Mouse (Mus musculus) T-helper 1 cell (primary cell): ENCODE results near the gene Mall.

ENCODE experiments used
- in situ Hi-C: fragments of 300-600 bp; cut with MboI, MseI; formaldehyde crosslinking; loops from one replicate; pipeline ENCODE4 v1.15.1; 2025; ENCODE audit warnings: high pct_unique_total_duplicates

The Mall gene

DNA sequence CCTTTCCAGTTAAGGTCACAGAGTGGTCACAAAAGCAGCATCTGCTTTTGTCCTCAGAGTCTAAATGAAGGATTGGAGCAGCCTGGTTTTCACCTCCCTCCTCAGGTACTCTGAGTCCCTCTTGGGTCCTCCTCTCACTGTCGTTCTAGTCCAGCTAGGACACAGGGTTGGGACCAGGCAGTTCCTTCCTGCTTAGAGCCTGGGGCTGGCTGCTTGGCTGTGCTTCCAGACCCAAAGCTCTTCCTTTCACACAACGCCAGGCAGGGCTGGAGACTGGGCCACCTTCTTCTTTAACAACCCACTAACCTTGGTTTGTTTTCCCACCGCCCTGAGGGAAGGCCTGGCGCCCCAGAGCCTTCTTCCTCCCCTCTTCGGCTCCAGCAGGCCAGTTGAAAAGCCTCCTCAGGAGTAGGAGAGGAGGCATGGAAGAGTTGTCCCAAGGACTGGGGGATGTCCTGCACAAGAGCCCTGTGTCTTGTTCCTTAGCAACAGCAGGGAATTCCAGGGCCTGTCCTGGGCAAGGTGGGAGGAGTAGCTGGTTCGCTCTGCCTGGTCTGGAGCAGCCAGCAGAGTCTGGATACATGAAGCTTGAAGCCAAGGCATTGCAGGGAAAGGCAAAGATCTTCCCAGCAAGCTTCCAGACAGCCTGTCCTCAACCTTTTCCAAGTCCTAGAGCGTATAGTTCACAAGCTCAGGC, 717 bp upstream of the Mall start:
- in situ Hi-C loops, result no loop called here

DNA sequence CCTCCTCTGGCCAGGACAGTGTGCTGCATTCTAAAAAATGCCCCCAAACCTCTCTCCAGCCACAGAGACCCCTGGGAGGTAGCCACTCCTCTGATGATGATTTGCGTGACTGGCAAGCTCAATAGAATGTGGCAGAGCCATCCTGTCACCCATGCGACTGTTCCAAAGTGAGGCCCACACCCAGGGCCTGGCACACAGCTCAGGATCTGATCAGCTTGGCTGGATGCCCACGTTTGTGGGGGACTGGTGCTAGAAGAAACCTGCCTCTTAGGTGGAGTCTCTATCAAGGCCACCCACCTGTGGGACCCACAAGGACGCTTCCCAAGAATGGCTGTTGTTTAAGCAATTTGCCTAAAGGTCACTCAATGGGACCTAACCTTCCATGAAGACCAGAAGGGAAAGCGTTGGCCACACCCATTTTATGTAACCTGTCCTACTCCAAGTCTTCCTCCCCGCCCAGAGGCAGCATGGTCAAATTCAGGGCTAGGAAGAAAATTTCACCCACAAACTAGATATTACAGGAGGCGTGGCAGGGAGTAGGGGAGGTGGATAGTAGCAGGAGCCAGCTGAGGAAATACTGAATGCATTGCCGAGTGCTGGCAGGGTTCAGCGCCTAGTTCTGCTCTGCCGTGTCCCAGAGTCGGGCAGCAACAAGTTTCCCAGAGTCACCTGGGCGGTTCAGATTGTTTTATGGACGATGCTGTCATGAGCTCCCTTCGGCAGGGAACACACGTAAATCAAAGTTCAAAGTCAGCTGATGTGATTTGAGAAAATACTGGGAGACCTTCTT, 876 bp downstream of the Mall start:
- in situ Hi-C loops, result no loop called here

DNA sequence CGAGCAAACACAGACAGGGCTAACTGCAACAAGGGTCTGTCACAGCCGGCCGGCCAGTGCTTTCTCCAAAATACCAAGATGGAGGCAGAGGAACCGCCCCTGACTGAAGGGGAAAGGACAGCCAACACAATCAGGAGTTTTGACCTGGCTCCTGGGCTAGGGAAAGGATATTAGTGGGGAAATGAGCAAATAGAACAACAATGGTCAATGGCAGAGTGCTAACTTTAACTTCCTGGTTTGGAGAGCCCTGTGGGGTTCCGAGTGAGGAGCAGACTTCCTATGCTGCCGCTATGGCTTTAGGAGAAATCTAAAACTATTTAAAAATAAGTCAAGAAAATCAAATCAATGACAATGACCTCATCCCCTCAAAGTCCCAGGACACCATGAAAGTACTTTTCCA, 1.6 kb downstream of the Mall start:
- in situ Hi-C loops, result no loop called here

DNA sequence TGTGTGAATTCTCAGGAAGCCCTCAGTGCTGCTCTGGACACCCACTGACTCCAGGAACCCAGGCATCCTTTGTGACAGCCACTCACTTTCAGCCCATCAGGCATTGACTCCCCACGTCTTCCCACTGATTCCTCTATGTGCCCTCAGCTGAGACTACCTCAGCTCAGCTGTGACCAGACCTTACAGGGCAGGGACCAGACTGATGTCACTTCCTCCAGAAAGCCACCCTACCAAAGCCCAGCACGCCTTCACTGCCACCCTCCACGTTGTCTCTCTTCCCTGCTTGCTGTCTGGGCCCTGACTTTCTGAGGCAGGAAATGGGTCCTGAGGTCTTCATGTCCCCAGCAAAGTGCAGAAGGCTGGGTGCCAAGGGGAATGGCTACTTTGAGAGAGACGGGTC, 6.5 kb downstream of the Mall start:
- in situ Hi-C loops, result no loop called here

DNA sequence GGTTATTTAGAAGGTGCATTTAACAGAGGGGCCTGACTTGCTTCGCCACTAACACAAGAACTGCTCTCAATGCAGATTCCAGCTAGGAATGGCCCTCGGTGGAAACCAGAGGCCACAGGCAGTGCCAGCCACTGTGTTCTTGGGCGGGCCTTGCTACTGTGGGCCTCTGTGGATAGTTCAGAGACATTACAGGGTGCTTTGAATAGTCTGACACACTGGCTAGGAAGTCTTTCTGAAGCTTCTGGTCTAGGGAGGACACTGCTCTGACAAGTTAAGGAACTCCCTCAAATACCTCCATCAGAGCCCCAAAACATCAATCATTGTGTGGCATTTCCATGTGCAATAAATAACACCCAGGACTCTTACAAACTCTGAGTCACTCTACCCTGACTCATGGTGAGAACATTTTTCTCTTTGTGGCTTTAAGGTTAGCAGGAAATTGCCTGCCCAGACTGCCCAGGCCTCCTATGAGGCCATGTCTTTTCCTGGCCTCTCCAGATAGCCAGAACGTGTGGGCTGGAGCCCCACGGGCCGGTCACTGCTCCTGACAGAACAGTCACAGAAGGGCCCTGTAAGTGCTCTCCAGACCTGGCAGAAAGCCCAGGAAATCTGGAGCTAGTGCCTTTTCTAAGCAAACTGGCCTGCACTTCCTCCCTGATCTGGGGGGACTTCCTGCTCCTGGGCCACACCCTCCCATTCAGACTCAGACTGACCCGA, 7.4 kb downstream of the Mall start:
- in situ Hi-C loops, result no loop called here

DNA sequence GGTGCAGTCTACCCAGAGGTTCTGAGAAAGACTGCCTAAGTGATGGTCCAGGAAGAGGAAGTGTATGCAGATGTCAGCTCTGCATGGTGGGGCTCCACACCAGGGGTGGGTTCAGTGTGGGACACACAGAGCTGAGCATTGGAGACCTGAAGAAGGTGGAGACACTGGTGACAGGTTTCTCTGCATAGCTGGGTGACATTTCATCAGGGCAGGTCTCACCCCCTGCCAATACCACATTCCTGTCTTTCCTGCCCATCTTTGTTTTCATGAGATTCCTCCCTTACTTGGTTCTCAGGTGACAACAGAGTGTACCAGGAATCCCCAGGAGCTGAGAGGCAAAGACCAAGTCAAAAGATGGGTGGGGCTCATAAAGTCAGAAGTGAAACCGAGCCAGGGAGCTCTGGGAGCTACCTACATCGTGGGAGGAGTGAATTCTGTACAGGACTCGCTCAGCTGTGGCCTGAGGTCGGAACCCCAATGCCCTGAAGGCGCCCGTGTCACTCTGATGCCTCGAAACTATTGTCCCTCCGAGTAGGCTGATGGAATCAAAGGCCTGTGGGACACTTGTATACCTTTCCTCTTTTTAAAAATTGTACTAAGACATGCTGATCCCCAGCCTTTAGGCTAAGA, 10.8 kb downstream of the Mall start:
- in situ Hi-C loops, result no loop called here

DNA sequence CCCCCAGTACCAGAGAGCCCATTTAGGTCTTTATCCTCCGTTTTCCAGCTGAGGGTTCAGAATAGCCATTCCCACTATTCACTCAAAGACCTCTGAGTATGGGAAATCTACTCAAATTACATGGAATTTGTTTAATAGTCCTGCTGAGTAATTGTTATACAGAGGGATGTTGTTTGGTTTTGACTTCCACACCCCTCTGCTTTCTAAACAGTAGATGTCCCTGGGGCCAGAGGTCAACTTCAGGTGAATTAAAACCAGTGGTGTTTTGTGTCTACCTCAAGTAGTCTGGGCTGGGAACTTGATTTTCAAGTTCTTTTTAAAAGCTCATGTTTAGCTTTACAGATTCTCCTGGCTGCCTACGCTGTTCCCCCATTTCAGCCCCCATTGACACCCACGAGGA, 15.0 kb downstream of the Mall start:
- in situ Hi-C loops, result no loop called here

DNA sequence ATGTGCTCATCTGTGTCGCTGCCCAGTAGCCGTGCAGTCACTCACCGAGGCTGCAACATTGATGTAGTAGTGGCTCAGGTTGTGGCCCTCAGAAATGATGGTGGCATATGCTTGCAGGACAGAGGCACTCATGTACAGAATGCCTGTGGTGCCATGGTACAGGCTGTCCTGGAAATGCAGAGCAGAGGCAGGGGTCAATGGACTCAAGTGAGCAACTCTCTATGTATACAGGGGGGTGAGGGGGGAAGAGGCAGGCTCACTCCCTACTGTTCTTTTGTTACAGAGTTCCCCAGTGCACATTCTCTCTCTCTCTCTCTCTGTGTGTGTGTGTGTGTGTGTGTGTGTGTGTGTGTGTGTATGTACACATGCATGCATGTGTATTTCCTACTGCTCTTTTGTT, 20.9 kb downstream of the Mall start:
- in situ Hi-C loops, result no loop called here

DNA sequence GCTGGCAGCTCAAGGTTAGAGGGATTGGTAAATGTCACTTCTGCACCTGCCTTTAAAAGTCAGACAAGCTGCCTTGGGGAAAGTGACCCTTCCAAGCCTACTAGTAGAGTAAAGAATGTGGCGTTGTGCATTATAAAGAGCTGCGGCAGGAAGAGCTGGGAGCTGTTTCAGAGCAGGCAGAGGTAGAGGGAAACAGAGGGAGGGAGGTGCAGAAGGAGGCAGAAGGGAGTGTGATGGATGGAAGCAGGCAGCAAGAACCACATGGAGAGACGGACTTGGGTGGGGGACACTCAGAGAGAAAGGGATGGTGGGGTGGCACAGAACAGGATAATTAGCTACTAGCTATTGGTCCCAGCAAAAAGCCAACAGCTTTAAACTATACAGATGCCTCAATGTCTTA, 21.7 kb downstream of the Mall start:
- in situ Hi-C loops, result no loop called here

DNA sequence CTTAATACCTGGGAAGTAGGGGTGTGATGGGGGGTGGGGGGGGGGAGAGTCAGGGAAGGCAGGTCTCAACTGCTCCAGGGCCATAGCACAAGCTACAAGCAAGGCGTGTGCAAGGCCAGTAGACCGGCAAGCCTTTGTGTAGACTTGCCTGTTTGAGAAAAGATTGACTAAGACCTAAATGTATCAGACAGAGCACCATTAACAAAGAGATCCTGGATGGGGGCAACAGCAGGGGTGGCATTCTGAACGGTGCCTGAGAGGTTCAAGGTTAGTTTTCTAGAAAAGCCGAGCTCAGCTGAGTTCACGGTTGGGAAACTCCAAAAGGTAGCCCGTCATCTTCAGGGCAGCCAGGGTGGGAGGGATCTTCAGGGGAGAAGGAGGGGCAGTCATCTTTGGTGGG, 24.5 kb downstream of the Mall start:
- in situ Hi-C loops, result no loop called here

DNA sequence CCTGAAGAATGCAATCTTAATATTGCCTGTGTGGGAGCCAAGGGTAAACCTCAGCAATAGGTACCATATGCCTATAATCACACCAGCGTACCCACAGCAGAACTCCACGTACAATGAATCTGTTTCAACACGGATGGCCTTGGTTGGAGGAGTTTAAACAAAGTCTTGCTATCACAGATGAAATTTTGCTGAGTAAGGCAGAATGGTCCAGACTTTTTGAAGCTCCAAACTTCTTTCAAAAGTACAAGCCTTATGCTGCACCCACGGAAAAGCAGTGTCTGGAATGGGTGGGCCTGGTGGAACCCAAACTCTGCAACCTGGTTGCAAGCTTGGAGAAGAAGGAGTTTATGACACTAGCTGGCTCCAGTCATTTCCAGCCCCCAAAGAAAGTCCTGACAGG, 40.5 kb downstream of the Mall start:
- in situ Hi-C loops, result no loop called here

DNA sequence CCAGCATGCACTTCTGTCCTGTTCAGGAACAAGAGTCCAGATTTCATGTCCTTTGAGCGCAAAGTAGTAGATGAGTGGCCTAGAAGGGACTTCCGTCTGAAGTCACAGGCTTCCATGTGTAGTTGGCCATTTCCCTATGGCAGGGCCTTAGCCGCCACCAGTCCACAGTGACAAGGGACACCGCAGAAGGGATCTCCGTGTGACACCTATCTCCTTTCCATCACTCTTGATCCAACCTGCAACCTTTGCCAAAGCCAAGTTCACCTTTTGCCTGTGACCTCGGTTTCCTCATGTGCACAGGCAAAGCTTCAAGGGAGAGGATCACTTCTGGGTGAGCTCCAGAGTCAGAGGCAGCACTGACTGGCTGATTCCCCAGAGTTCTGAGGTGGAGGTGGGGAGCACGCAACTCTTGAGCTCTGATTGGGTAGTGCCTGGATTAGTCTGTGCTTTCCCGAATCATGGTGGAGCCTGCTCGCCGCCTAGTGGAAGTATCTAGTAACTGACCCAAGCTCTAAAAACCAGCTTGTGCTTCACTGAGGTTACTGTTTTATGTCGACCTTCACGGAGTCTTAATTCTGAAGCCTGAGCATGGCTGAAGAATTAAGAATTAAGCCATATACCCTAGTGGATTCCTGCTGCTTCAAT, 45.9 kb downstream of the Mall start:
- in situ Hi-C loops, result no loop called here

DNA sequence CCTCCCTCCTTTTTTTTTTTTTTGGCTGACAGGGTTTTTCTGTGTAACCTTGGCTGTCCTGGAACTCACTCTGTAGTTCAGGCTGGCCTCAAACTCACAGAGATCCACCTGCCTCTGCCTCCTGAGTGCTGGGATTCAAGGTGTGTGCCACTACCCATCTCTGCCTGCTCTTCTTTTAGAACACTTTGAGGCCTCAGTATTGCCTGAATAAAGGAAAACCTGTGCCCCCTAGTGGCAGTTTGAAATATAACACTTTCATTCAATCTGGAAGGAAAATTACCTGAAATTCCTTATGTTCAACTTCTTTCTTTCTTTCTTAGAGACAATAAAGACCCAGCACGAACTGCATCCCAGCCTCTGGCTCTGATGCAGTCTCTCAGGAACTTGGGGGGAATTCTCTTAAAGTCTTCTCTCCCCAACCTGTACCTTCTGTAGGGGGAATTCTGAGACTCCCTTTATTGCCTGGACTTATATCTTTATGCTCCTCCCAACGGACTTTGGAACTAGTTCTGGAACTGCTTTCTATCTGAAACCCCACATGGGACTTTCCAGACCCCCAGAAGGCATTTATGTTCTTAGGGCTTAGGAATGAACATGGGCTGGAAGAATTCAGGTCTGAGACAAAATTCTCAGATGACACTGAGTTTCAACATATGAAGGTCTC, 61.8 kb downstream of the Mall start:
- in situ Hi-C loops, result no loop called here

DNA sequence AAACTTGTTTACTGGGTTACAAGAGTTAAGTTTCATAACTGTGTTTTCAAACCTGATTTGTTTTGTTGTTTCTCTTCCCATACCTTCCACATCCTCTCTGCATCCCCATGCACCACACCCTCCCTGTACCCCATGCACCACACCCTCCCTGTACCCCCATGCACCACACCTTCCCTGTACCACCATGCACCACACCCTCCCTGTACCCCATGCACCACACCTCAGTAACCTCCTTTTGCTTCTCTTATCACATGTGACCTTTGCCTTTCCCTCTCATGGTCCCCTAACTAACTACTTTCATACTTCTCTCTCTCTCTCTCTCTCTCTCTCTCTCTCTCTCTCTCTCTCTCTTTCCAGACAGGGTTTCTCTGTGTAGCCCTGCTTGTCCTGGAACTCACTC, 62.7 kb downstream of the Mall start:
- in situ Hi-C loops, result no loop called here

DNA sequence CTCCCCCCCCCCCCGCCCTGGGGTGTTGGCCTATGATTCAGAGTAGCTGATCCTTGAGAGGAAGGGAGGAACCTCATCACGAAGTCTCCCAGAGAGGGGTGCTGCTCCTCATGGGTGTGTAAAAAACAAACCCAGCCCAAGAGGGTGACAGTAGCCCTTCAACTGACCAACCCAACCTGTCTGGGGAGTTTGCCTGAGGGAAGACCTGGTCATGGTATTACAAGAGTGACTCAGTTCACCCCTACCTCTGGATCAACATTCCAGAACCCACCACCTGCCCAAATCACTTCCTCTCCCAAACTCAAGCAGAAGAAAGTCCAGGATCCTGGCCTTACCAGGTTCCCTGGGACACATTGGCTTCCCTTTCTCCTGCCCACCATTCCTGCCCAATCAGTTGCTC, 67.0 kb downstream of the Mall start:
- in situ Hi-C loops, result no loop called here

DNA sequence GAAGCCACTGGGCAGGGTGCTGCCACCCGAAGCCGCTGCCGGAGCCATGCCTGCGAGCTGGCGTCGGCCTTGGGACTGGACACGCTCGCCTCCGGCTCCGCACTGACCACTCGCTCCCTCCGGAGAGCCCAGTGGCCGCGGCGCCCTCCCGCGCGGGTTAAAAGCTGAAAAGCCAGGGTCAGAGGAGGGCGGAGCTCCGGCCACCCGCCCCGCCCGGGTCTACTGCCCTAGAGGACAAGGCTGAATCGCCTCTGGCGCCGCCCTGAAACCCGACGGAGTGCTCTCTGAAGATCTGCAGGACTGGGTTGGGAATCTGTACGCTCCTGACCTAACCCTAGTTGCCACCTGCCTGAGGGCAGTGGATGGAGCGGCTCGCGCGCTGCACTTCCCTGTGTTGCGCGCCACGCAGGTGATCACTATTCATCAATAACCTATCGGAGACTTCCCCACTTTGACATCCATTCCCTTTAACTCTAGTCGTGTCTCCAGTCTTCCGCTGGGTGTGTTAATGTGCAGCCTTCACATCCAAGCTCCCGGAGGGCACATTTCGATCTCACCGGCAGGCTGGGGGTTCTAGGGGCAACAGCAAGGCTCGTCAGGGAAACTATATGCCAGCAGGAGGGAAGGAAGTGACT, 73.5 kb downstream of the Mall start, which contains the start of gene Mal:
TSS of gene Mal (minus strand) at position 610 of the 635 bp plus-strand sequence.
- in situ Hi-C loops, result loop anchor here (10.0 kb wide), 1 partner anchor 1631 kb away; no protein-coding TSS in a partner anchor

DNA sequence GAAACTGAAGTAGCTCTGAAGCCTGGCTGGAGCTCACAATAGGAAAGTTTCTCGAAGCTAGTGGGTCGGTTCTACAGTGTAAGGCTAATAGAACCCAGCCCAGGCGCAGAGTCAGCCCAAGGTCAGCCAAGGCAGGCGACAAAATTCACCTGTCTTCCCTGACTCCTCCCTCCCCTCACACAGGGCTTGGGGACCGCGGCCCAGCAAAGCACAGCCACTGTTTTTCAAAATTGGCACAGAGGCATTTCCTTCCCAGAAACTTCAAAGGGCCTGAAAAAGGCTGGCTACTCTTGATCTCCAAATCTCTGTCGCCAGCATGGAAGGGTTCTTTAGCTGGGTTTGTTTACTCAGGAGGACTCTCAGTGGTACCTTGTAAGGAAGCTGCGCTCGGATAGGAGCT, 74.3 kb downstream of the Mall start:
- in situ Hi-C loops, result loop anchor here (10.0 kb wide), 1 partner anchor 1631 kb away; no protein-coding TSS in a partner anchor

DNA sequence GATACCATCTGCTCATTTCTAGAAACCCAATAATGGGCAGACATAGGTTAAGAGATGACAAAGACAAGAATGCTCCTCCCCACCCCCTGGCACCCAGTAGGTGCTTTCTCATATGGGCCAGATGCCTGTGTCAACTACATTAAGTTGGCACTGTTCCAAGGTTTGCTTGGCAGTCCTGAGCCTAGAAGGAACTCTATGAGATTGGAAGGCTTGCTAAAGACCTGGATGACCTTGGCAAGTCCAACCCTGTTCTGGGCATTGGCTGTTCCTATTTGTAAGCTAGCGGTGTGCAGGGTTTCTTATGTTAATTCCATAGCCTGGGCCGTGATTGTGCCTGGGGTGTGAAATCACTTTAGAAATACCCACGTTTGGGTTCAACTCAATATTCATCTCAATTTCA, 74.9 kb downstream of the Mall start:
- in situ Hi-C loops, result loop anchor here (10.0 kb wide), 1 partner anchor 1630 kb away; no protein-coding TSS in a partner anchor
